Mouse (Mus musculus): ENCODE measurements around the gene Fto. TPM values are rescaled to one million over a fixed set of nuclear protein-coding genes. Genes with fewer than 3 reads are reported as not detected.
A peak's percentile ranks its signal among the peaks of the same experiment; 100 is the strongest.

Gene Fto
- polyA plus RNA-seq, 1 experiment from 2014 or later, result 110 TPM

GRCm38 (mm10) chr8:91611723-91612362 lies 298.5 kb downstream of the Fto start:
- H3K4me2 ChIP-seq, result no peak overlapping the region
- ATAC-seq (ENCODE audit: low FRiP score) (no peak), DNase-seq (ENCODE audit: low spot score, missing footprints) (no peak)
- H3K27me3 ChIP-seq (ENCODE audit: control insufficient read depth, insufficient read depth, low read length), result no peaks in the 10 kb centered on the region
- WGBS, result 66% methylated on average over 14 of the region's 14 CpGs
- no peak overlapping the region for H3K27ac ChIP-seq (ENCODE audit: low read depth, low read length)
- H3K9ac ChIP-seq (ENCODE audit: low read length), result no peak overlapping the region
- H3K9me3 ChIP-seq (ENCODE audit: control insufficient read depth, low read length), result no peaks in the 10 kb centered on the region
- H3K4me1 ChIP-seq (ENCODE audit: control insufficient read depth, insufficient read depth, low read length), result peaks cover 32% of the 10 kb centered on the region
- no peaks in the 10 kb centered on the region for H3K36me3 ChIP-seq (ENCODE audit: control insufficient read depth, insufficient read depth, low read length)
- H3K4me3 ChIP-seq (ENCODE audit: low read depth, low read length), result no peak overlapping the region

- no peaks in the 10 kb centered on the region for H3K36me3 ChIP-seq (ENCODE audit: control insufficient read depth, insufficient read depth, low read length)
- H3K4me2 ChIP-seq, result no peak overlapping the region
- H3K9ac ChIP-seq (ENCODE audit: low read length), result no peak overlapping the region
- 55% methylated on average over 18 of the region's 18 CpGs for WGBS
- peaks cover 34% of the 10 kb centered on the region for H3K4me1 ChIP-seq (ENCODE audit: control insufficient read depth, insufficient read depth, low read length)
- H3K27ac ChIP-seq (ENCODE audit: low read depth, low read length), result peak overlapping the region; percentile 22; the same call in 1 of the 2 replicates
- H3K27me3 ChIP-seq (ENCODE audit: control insufficient read depth, insufficient read depth, low read length), result no peaks in the 10 kb centered on the region
- H3K9me3 ChIP-seq (ENCODE audit: control insufficient read depth, low read length), result no peaks in the 10 kb centered on the region
- ATAC-seq (ENCODE audit: low FRiP score), result no peak
- DNase-seq (ENCODE audit: low spot score, missing footprints), result no peak
- H3K4me3 ChIP-seq (ENCODE audit: low read depth, low read length), result no peak overlapping the region
Observed at GRCm38 (mm10) chr8:91612387-91613130, 299.2 kb downstream of the Fto start.

DNA sequence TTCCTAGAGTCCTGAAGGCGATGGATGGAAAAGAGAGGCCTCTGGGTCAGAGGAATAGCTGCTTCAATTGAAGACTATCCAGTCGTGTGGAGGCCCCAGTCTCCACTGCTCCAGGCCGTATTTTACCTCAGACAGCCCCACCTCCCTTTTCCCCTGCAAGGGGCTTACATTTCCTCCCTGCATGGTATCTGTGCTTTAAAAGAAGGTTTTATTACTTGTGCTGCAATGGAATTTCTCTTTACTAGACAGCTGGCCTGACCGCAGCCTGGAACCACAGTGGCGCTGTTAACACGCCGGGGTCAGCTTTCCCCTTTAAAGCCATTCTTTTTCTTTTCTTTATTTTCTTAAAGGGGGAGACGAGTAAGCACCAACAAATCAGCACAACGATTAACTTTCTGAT lies 300.3 kb downstream of the Fto start:
- Histone ChIP-seq H3K9ac (ENCODE audit: low read length) (no peak overlapping the region), H3K36me3 (ENCODE audit: control insufficient read depth, insufficient read depth, low read length) (no peaks in the 10 kb centered on the region), H3K27me3 (ENCODE audit: control insufficient read depth, insufficient read depth, low read length) (no peaks in the 10 kb centered on the region), H3K4me2 (no peak overlapping the region), H3K27ac (ENCODE audit: low read depth, low read length) (no peak overlapping the region), H3K4me1 (ENCODE audit: control insufficient read depth, insufficient read depth, low read length) (peaks cover 40% of the 10 kb centered on the region), H3K9me3 (ENCODE audit: control insufficient read depth, low read length) (no peaks in the 10 kb centered on the region), H3K4me3 (ENCODE audit: low read depth, low read length) (no peak overlapping the region)
- WGBS, result 17% methylated on average over 9 of the region's 9 CpGs
- DNase-seq (ENCODE audit: low spot score, missing footprints) (no peak), ATAC-seq (ENCODE audit: low FRiP score) (0 out of 2 replicates have a peak, but pooled peaks have one; percentile 40)

- H3K9ac ChIP-seq (ENCODE audit: low read length), result no peak overlapping the region
- no peaks in the 10 kb centered on the region for H3K9me3 ChIP-seq (ENCODE audit: control insufficient read depth, low read length)
- H3K27ac ChIP-seq (ENCODE audit: low read depth, low read length), result no peak overlapping the region
- WGBS, result 84% methylated on average over 8 of the region's 8 CpGs
- ATAC-seq (ENCODE audit: low FRiP score) (no peak), DNase-seq (ENCODE audit: low spot score, missing footprints) (no peak)
- H3K4me2 ChIP-seq, result no peak overlapping the region
- peaks cover 40% of the 10 kb centered on the region for H3K4me1 ChIP-seq (ENCODE audit: control insufficient read depth, insufficient read depth, low read length)
- no peaks in the 10 kb centered on the region for H3K27me3 ChIP-seq (ENCODE audit: control insufficient read depth, insufficient read depth, low read length)
- H3K4me3 ChIP-seq (ENCODE audit: low read depth, low read length), result no peak overlapping the region
- no peaks in the 10 kb centered on the region for H3K36me3 ChIP-seq (ENCODE audit: control insufficient read depth, insufficient read depth, low read length)
Observed at GRCm38 (mm10) chr8:91615196-91615595, 301.9 kb downstream of the Fto start.

DNA sequence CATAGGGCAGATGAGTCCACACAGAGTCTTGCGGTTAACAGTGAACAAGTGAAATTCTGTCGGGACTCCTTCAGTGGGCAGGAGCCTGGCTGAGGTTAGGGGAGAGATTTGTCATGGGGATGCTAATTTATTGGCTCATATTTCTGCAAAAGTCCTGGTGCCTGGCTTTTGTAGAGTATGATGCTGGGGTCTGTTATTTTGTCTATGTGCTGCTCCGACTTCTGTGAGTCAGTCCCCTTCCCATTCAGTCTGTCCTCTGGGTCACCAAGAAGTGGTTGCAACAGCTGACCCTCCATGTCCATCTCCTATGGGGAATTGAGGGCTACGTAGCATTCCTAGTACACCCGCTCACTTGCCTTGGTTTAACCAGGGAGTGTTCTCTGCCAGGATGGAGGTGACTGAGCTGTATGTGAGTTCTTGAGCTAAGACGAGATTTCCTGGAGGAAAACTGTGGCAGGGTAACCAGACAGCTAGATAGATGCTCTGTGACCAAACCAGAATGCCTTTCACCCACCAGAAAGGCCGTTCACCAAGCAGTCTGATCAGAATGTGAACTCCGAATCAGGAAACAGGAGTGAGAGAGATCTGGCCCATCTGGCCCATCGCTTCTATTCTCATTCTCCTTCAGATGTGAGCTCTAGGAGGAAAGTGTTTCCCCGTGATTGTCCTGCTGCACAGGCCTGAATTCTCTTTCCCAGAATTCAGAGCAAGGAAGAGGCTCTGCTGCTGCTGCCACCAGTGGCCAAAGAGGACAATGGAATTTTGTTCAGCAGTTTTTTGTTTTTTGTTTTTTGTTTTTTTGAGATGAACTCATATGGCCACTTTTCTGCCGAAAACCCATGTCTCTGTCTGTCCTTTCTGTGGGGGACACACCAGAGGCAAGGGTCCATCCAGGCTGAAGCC lies 302.7 kb downstream of the Fto start:
- no peaks in the 10 kb centered on the region for H3K9me3 ChIP-seq (ENCODE audit: control insufficient read depth, low read length)
- no peaks in the 10 kb centered on the region for H3K36me3 ChIP-seq (ENCODE audit: control insufficient read depth, insufficient read depth, low read length)
- no peak overlapping the region for H3K4me3 ChIP-seq (ENCODE audit: low read depth, low read length)
- no peak overlapping the region for H3K4me2 ChIP-seq
- ATAC-seq (ENCODE audit: low FRiP score), result no peak
- H3K27me3 ChIP-seq (ENCODE audit: control insufficient read depth, insufficient read depth, low read length), result no peaks in the 10 kb centered on the region
- WGBS, result 80% methylated on average over 11 of the region's 11 CpGs
- peaks cover 36% of the 10 kb centered on the region for H3K4me1 ChIP-seq (ENCODE audit: control insufficient read depth, insufficient read depth, low read length)
- H3K9ac ChIP-seq (ENCODE audit: low read length), result no peak overlapping the region
- no peak for DNase-seq (ENCODE audit: low spot score, missing footprints)
- no peak overlapping the region for H3K27ac ChIP-seq (ENCODE audit: low read depth, low read length)

DNA sequence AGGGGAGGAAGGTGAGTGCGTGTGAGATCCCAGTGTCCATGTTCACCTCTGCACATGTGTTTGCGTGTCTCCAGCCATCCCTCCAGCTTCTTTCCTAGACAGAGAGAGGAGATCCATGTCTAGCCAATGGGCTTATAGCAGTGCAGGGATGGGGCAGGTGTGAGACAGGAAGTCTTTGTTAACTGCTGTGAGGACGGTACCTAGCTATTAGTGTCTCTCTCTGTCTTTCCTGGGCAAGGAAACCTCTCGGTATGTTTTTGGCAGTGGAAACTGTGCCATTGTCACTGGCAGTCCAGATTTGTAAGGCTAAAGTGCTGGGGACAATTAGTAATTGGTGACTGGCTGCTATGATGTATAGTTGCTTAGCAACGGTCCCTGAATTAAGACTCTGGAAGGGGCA lies 304.4 kb downstream of the Fto start:
- H3K4me3 ChIP-seq (ENCODE audit: low read depth, low read length), result no peak overlapping the region
- H3K4me2 ChIP-seq, result no peak overlapping the region
- WGBS, result 76% methylated on average over 5 of the region's 5 CpGs
- no peak for DNase-seq (ENCODE audit: low spot score, missing footprints)
- no peaks in the 10 kb centered on the region for H3K36me3 ChIP-seq (ENCODE audit: control insufficient read depth, insufficient read depth, low read length)
- H3K9ac ChIP-seq (ENCODE audit: low read length), result no peak overlapping the region
- no peaks in the 10 kb centered on the region for H3K9me3 ChIP-seq (ENCODE audit: control insufficient read depth, low read length)
- no peak overlapping the region for H3K27ac ChIP-seq (ENCODE audit: low read depth, low read length)
- ATAC-seq (ENCODE audit: low FRiP score), result no peak
- no peaks in the 10 kb centered on the region for H3K27me3 ChIP-seq (ENCODE audit: control insufficient read depth, insufficient read depth, low read length)
- peaks cover 19% of the 10 kb centered on the region for H3K4me1 ChIP-seq (ENCODE audit: control insufficient read depth, insufficient read depth, low read length)

DNA sequence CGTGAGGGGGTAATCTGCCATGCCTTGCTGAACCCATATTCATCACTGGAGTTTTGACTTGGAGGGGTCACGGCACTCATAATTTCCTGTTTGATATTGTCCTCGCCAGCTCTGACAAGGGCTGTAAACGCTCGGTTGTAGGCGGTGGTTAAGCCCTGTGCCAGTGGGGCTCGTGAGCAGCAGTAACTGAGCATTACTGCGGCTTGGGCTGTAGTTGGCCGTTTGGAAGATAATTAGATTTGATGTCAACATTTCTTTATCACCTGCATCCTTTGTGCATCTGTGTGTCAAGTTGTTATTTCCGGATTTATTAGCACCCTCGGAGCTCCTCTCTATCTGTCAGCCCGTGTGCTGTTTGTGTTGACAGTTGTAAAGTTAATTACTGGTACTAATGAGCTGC lies 309.4 kb downstream of the Fto start:
- Histone ChIP-seq H3K27me3 (ENCODE audit: control insufficient read depth, insufficient read depth, low read length) (peaks cover 2% of the 10 kb centered on the region; the same call in 1 of the 2 replicates), H3K9ac (ENCODE audit: low read length) (no peak overlapping the region), H3K4me1 (ENCODE audit: control insufficient read depth, insufficient read depth, low read length) (peaks cover 22% of the 10 kb centered on the region), H3K36me3 (ENCODE audit: control insufficient read depth, insufficient read depth, low read length) (no peaks in the 10 kb centered on the region), H3K9me3 (ENCODE audit: control insufficient read depth, low read length) (no peaks in the 10 kb centered on the region), H3K4me3 (ENCODE audit: low read depth, low read length) (no peak overlapping the region), H3K27ac (ENCODE audit: low read depth, low read length) (no peak overlapping the region), H3K4me2 (no peak overlapping the region)
- ATAC-seq (ENCODE audit: low FRiP score) (no peak), DNase-seq (ENCODE audit: low spot score, missing footprints) (no peak)
- 73% methylated on average over 12 of the region's 12 CpGs for WGBS

GRCm38 (mm10) chr8:91625686-91626558 lies 312.6 kb downstream of the Fto start:
- Histone ChIP-seq H3K9me3 (ENCODE audit: control insufficient read depth, low read length) (no peaks in the 10 kb centered on the region), H3K27ac (ENCODE audit: low read depth, low read length) (no peak overlapping the region), H3K9ac (ENCODE audit: low read length) (no peak overlapping the region; the same call in 1 of the 2 replicates), H3K36me3 (ENCODE audit: control insufficient read depth, insufficient read depth, low read length) (no peaks in the 10 kb centered on the region), H3K27me3 (ENCODE audit: control insufficient read depth, insufficient read depth, low read length) (peaks cover 6% of the 10 kb centered on the region), H3K4me2 (no peak overlapping the region), H3K4me1 (ENCODE audit: control insufficient read depth, insufficient read depth, low read length) (peaks cover 28% of the 10 kb centered on the region), H3K4me3 (ENCODE audit: low read depth, low read length) (no peak overlapping the region)
- DNase-seq (ENCODE audit: low spot score, missing footprints), result no peak
- WGBS, result 37% methylated on average over 18 of the region's 18 CpGs
- ATAC-seq (ENCODE audit: low FRiP score), result no peak
